Mouse (Mus musculus): Measurements from ENCODE around the gene Lrrc8c. TPM values are rescaled to one million over a fixed set of nuclear protein-coding genes. Genes with fewer than 3 reads are reported as not detected.

The Lrrc8c gene
- polyA plus RNA-seq, 1 experiment = 7.1 TPM

- H3K36me3 ChIP-seq (ENCODE audit: control insufficient read depth, insufficient read depth) = peaks cover 6% of the 10 kb centered on the region
- no peaks in the 10 kb centered on the region for H3K79me2 ChIP-seq (ENCODE audit: control insufficient read depth, insufficient read depth)
- no peaks in the 10 kb centered on the region for H3K79me3 ChIP-seq (ENCODE audit: low read depth)
- H3K4me3 ChIP-seq (ENCODE audit: insufficient read depth, poor library complexity, severe bottlenecking) = no peak overlapping the region
- TF ChIP-seq USF1 (IDR thresholded peaks at IDR 0.05; ENCODE audit: low read depth) (no peak), CTCF (IDR thresholded peaks at IDR 0.05; ENCODE audit: control insufficient read depth, insufficient read depth, insufficient read length) (no peak), MAX (IDR thresholded peaks at IDR 0.05) (no peak), MYOG (IDR thresholded peaks at IDR 0.05; ENCODE audit: control insufficient read depth, extremely low read depth, insufficient read length) (no peak), FOSL1 (IDR thresholded peaks at IDR 0.05; ENCODE audit: insufficient read depth, low read length, poor library complexity, severe bottlenecking) (no peak), CEBPB (IDR thresholded peaks at IDR 0.05; ENCODE audit: low read depth) (no peak), MYOD1 (IDR thresholded peaks at IDR 0.05; ENCODE audit: control insufficient read depth, insufficient read length, low read depth) (no peak)
- no peak overlapping the region for H3ac ChIP-seq (ENCODE audit: control insufficient read depth, insufficient read length, low read depth)
- H3K27me3 ChIP-seq (ENCODE audit: control insufficient read depth, insufficient read depth, insufficient read length) = no peaks in the 10 kb centered on the region
Measured at GRCm38 (mm10) chr5:105602585-105602984, 83.4 kb downstream of the Lrrc8c start.

GRCm38 (mm10) chr5:105605736-105606135 lies 86.5 kb downstream of the Lrrc8c start:
- H3K36me3 ChIP-seq (ENCODE audit: control insufficient read depth, insufficient read depth) = peaks cover 11% of the 10 kb centered on the region
- no peaks in the 10 kb centered on the region for H3K79me3 ChIP-seq (ENCODE audit: low read depth)
- H3K27me3 ChIP-seq (ENCODE audit: control insufficient read depth, insufficient read depth, insufficient read length) = no peaks in the 10 kb centered on the region
- no peak for TF ChIP-seq CEBPB (IDR thresholded peaks at IDR 0.05; ENCODE audit: low read depth)
- no peak for TF ChIP-seq USF1 (IDR thresholded peaks at IDR 0.05; ENCODE audit: low read depth)
- no peak for TF ChIP-seq CTCF (IDR thresholded peaks at IDR 0.05; ENCODE audit: control insufficient read depth, insufficient read depth, insufficient read length)
- no peak for TF ChIP-seq MYOD1 (IDR thresholded peaks at IDR 0.05; ENCODE audit: control insufficient read depth, insufficient read length, low read depth)
- TF ChIP-seq MAX (IDR thresholded peaks at IDR 0.05) = no peak
- TF ChIP-seq MYOG (IDR thresholded peaks at IDR 0.05; ENCODE audit: control insufficient read depth, extremely low read depth, insufficient read length) = no peak
- TF ChIP-seq FOSL1 (IDR thresholded peaks at IDR 0.05; ENCODE audit: insufficient read depth, low read length, poor library complexity, severe bottlenecking) = no peak
- no peaks in the 10 kb centered on the region for H3K79me2 ChIP-seq (ENCODE audit: control insufficient read depth, insufficient read depth)
- no peak overlapping the region for H3K4me3 ChIP-seq (ENCODE audit: insufficient read depth, poor library complexity, severe bottlenecking)
- H3ac ChIP-seq (ENCODE audit: control insufficient read depth, insufficient read length, low read depth) = no peak overlapping the region

DNA sequence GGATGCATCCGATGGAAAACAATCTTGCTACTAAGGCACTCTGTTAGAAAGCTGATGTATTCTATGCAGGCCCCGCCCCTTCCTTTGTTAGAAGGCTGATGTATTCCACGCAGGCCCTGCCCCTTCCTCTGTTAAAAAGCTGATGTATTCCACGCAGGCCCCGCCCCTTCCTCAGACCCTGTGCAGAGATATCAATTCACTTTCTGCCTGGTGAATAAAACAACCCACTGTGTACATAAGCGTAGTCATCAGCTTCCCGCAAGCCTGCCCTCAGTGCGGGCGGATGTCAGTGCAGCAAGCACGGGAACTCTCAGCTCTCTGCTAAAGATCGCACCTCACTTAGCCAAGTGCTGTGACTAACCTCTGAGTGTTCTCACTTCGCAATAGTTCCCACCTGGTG lies 90.5 kb downstream of the Lrrc8c start:
- Histone ChIP-seq H3K36me3 (ENCODE audit: control insufficient read depth, insufficient read depth) (peaks cover 11% of the 10 kb centered on the region), H3K27me3 (ENCODE audit: control insufficient read depth, insufficient read depth, insufficient read length) (no peaks in the 10 kb centered on the region), H3K79me3 (ENCODE audit: low read depth) (no peaks in the 10 kb centered on the region), H3K4me3 (ENCODE audit: insufficient read depth, poor library complexity, severe bottlenecking) (no peak overlapping the region), H3K79me2 (ENCODE audit: control insufficient read depth, insufficient read depth) (no peaks in the 10 kb centered on the region), H3ac (ENCODE audit: control insufficient read depth, insufficient read length, low read depth) (no peak overlapping the region)
- TF ChIP-seq MYOG (IDR thresholded peaks at IDR 0.05; ENCODE audit: control insufficient read depth, extremely low read depth, insufficient read length) = no peak

DNA sequence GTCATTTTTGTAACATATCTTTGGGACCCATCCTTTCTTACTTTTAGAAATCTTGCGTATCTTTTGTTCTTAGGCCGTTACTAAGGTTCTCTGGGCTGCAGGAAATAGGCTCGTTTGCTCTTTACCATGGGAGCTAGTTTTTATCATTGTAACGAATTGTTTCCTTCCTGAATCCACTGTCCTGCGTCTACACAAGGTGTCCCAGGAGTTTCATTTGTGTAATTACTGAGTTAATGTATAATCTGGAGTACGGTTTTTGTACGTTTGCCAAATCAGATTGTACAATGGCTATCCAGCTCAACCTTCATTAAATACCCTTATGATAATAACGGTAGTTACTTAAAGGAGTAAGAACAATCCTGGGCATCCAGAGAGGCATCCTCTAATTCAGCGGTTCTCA lies 93.8 kb downstream of the Lrrc8c start:
- TF ChIP-seq CEBPB (IDR thresholded peaks at IDR 0.05; ENCODE audit: low read depth) (no peak), CTCF (IDR thresholded peaks at IDR 0.05; ENCODE audit: control insufficient read depth, insufficient read depth, insufficient read length) (no peak), USF1 (IDR thresholded peaks at IDR 0.05; ENCODE audit: low read depth) (no peak), FOSL1 (IDR thresholded peaks at IDR 0.05; ENCODE audit: insufficient read depth, low read length, poor library complexity, severe bottlenecking) (no peak), MAX (IDR thresholded peaks at IDR 0.05) (no peak), MYOD1 (IDR thresholded peaks at IDR 0.05; ENCODE audit: control insufficient read depth, insufficient read length, low read depth) (no peak), MYOG (IDR thresholded peaks at IDR 0.05; ENCODE audit: control insufficient read depth, extremely low read depth, insufficient read length) (no peak)
- no peaks in the 10 kb centered on the region for H3K79me3 ChIP-seq (ENCODE audit: low read depth)
- H3ac ChIP-seq (ENCODE audit: control insufficient read depth, insufficient read length, low read depth) = no peak overlapping the region
- H3K4me3 ChIP-seq (ENCODE audit: insufficient read depth, poor library complexity, severe bottlenecking) = no peak overlapping the region
- H3K36me3 ChIP-seq (ENCODE audit: control insufficient read depth, insufficient read depth) = peaks cover 6% of the 10 kb centered on the region
- no peaks in the 10 kb centered on the region for H3K27me3 ChIP-seq (ENCODE audit: control insufficient read depth, insufficient read depth, insufficient read length)
- no peaks in the 10 kb centered on the region for H3K79me2 ChIP-seq (ENCODE audit: control insufficient read depth, insufficient read depth)

GRCm38 (mm10) chr5:105614000-105614399 lies 94.8 kb downstream of the Lrrc8c start:
- H3ac ChIP-seq (ENCODE audit: control insufficient read depth, insufficient read length, low read depth) = no peak overlapping the region
- no peaks in the 10 kb centered on the region for H3K27me3 ChIP-seq (ENCODE audit: control insufficient read depth, insufficient read depth, insufficient read length)
- TF ChIP-seq CEBPB (IDR thresholded peaks at IDR 0.05; ENCODE audit: low read depth) (no peak), MYOG (IDR thresholded peaks at IDR 0.05; ENCODE audit: control insufficient read depth, extremely low read depth, insufficient read length) (no peak)
- H3K4me3 ChIP-seq (ENCODE audit: insufficient read depth, poor library complexity, severe bottlenecking) = no peak overlapping the region
- H3K36me3 ChIP-seq (ENCODE audit: control insufficient read depth, insufficient read depth) = peaks cover 3% of the 10 kb centered on the region
- H3K79me2 ChIP-seq (ENCODE audit: control insufficient read depth, insufficient read depth) = no peaks in the 10 kb centered on the region
- H3K79me3 ChIP-seq (ENCODE audit: low read depth) = no peaks in the 10 kb centered on the region

DNA sequence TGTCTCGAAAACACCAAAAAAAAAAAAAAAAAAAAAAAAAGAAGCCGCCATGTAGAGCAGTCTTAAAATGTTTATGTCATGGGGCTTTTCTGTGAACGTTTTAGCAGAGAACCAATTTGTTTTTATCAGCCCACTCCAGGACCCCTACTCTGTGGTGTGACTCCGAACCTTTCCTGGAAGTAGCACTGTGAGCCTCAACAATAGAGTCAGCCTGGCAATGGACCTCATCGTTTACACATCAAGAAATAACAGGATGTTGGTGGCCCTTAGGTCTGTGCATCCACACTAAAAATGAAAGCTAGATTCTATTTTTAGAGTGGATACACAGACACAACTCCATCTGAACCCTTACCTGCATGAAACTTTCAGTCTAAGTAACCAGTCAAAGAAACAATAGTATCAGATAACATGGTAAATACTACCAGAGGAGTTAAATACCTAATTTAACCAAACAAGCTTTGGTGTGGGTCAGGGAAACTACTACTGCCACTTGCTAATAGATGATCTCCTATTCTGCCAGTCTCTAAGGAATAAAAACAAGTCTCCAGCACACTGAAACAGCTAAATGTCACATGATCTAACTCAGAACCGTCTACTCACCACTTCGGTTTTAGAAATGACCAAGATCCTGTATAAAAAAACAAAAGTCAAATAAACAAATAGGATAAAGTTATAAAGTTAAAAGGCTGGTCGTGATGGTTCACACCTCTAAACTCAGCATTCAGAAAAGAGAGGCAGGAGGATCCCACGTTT lies 95.7 kb downstream of the Lrrc8c start:
- Histone ChIP-seq H3ac (ENCODE audit: control insufficient read depth, insufficient read length, low read depth) (no peak overlapping the region), H3K36me3 (ENCODE audit: control insufficient read depth, insufficient read depth) (no peaks in the 10 kb centered on the region), H3K79me2 (ENCODE audit: control insufficient read depth, insufficient read depth) (no peaks in the 10 kb centered on the region), H3K4me3 (ENCODE audit: insufficient read depth, poor library complexity, severe bottlenecking) (no peak overlapping the region), H3K79me3 (ENCODE audit: low read depth) (no peaks in the 10 kb centered on the region), H3K27me3 (ENCODE audit: control insufficient read depth, insufficient read depth, insufficient read length) (no peaks in the 10 kb centered on the region)
- TF ChIP-seq USF1 (IDR thresholded peaks at IDR 0.05; ENCODE audit: low read depth) = no peak
- TF ChIP-seq FOSL1 (IDR thresholded peaks at IDR 0.05; ENCODE audit: insufficient read depth, low read length, poor library complexity, severe bottlenecking) = no peak
- no peak for TF ChIP-seq CEBPB (IDR thresholded peaks at IDR 0.05; ENCODE audit: low read depth)
- no peak for TF ChIP-seq MAX (IDR thresholded peaks at IDR 0.05)
- TF ChIP-seq MYOD1 (IDR thresholded peaks at IDR 0.05; ENCODE audit: control insufficient read depth, insufficient read length, low read depth) = no peak
